Comparison of ENCODE assay signal across 13 mouse cellular contexts in the genomic region with DNA sequence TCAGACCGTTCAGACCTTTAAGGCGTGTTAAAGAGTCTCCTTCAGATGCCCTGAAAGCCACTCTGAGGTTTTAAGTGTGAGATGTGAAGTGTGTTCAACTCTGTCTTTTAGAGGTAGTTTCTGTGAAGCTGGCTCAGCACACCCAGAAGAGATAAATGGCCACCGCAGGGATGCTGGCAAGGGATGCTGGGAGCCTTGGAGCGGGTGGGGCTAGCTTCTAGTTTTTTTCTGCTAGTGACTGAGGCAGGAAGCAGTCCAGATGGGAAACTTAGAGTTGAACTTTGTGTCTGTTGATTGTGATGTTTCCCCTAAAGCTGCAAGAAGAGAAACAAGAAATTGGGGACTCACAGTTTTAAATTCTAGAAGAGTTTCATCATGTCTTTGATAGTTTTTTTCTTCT.
A peak's percentile ranks its signal among the peaks of the same experiment; 100 is the strongest.
DNase-seq lines count a peak whose midpoint lies in the region; ATAC-seq lines count a peak whose summit lies in the region.
"Had no signal": no experiment of that assay in that cellular context is flagged by ENCODE, and none has a peak within 500 bp of the region (broad histone marks: within the 10 kb centered on the region; RNA-seq: fewer than 3 reads in every experiment).

No protein-coding gene starts in this region.

- peaks cover 20% of the 10 kb centered on the region for H3K4me1 ChIP-seq in heart, embryonic 10.5 days
- peaks cover 16% of the 10 kb centered on the region for H3K4me1 ChIP-seq in lung, embryonic 16.5 days (replicated peaks; ENCODE audit: control insufficient read depth, insufficient read depth, low read length)
- H3K4me1 ChIP-seq in embryonic facial prominence, embryonic 15.5 days: peaks cover 18% of the 10 kb centered on the region

- no peaks in the 10 kb centered on the region for H3K9me3 ChIP-seq in heart, embryonic 10.5 days
- no peaks in the 10 kb centered on the region for H3K9me3 ChIP-seq in lung, embryonic 16.5 days (ENCODE audit: control insufficient read depth, low read length)
- H3K9me3 ChIP-seq in embryonic facial prominence, embryonic 15.5 days (replicated peaks): no peaks in the 10 kb centered on the region
- H3K9me3 ChIP-seq: kidney, embryonic 15.5 days; megakaryocyte, embryonic 14.5 days; neural tube, embryonic 12.5 days had no signal

- H3K27ac ChIP-seq in heart, embryonic 10.5 days: no peak overlapping the region
- 0 out of 2 replicates have a peak overlapping the region, but pooled peaks have one; percentile 22 for H3K27ac ChIP-seq in lung, embryonic 16.5 days (ENCODE audit: low read length)
- H3K27ac ChIP-seq in embryonic facial prominence, embryonic 15.5 days (replicated peaks): peak overlapping the region; percentile 24; the same call in 1 of the 2 replicates
- H3K27ac ChIP-seq: kidney, embryonic 15.5 days; neural tube, embryonic 12.5 days had no signal

- 51% methylated on average over 4 of the region's 4 CpGs for WGBS in heart, embryonic 10.5 days
- WGBS in lung, embryonic 16.5 days: 33% methylated on average over 4 of the region's 4 CpGs
- 46% methylated on average over 4 of the region's 4 CpGs for WGBS in embryonic facial prominence, embryonic 15.5 days

- H3K4me3 ChIP-seq in heart, embryonic 10.5 days: no peak overlapping the region
- no peak overlapping the region for H3K4me3 ChIP-seq in lung, embryonic 16.5 days (ENCODE audit: low read length)
- H3K4me3 ChIP-seq in embryonic facial prominence, embryonic 15.5 days (replicated peaks): no peak overlapping the region
- H3K4me3 ChIP-seq: neural tube, embryonic 12.5 days had no signal

- peak; percentile 56; the same call in 1 of the 2 replicates for ATAC-seq in lung, embryonic 16.5 days (ENCODE audit: low read depth)
- ATAC-seq in embryonic facial prominence, embryonic 15.5 days (ENCODE audit: insufficient number of reproducible peaks, low FRiP score, low TSS enrichment, low read depth): no peak

- peaks cover 4% of the 10 kb centered on the region; the same call in 1 of the 2 replicates for H3K27me3 ChIP-seq in heart, embryonic 10.5 days (ENCODE audit: insufficient read depth, poor library complexity, severe bottlenecking)
- H3K27me3 ChIP-seq in lung, embryonic 16.5 days (ENCODE audit: control insufficient read depth, insufficient read depth, low read depth, low read length): no peaks in the 10 kb centered on the region; the same call in 1 of the 2 replicates
- H3K27me3 ChIP-seq in embryonic facial prominence, embryonic 15.5 days: no peaks in the 10 kb centered on the region
- H3K27me3 ChIP-seq: kidney, embryonic 15.5 days; neural tube, embryonic 12.5 days had no signal

- H3K4me2 ChIP-seq in lung, embryonic 16.5 days (ENCODE audit: low read depth, low read length): no peak overlapping the region
- no peak overlapping the region for H3K4me2 ChIP-seq in embryonic facial prominence, embryonic 15.5 days (replicated peaks)

- no peak overlapping the region for H3K9ac ChIP-seq in lung, embryonic 16.5 days (ENCODE audit: low read length)
- H3K9ac ChIP-seq in embryonic facial prominence, embryonic 15.5 days: no peak overlapping the region
- H3K9ac ChIP-seq: neural tube, embryonic 12.5 days had no signal

- peak; percentile 45 for DNase-seq in embryo, embryonic 10.5 days (ENCODE audit: low spot score)
- DNase-seq in embryo, embryonic 10 days (ENCODE audit: low spot score): no peak
- DNase-seq in heart, adult 8-10 months (ENCODE audit: low spot score): peak; percentile 38
- DNase-seq in heart, embryonic 10.5 days (ENCODE audit: low spot score): no peak
- DNase-seq in lung, postnatal 25 days (ENCODE audit: low spot score): no peak
- no peak for DNase-seq in adipocyte (ENCODE audit: low spot score)
- DNase-seq: adrenal gland, postnatal 25 days; gastrocnemius, postnatal 10 days had no signal

- no peaks in the 10 kb centered on the region for H3K36me3 ChIP-seq in heart, embryonic 10.5 days
- no peaks in the 10 kb centered on the region for H3K36me3 ChIP-seq in lung, embryonic 16.5 days (ENCODE audit: control insufficient read depth, insufficient read depth, low read length)
- H3K36me3 ChIP-seq in embryonic facial prominence, embryonic 15.5 days: no peaks in the 10 kb centered on the region
- H3K36me3 ChIP-seq: kidney, embryonic 15.5 days; neural tube, embryonic 12.5 days had no signal

Comparison
In these comparisons a context has a peak if more than half of its experiments do, and no peak if none do; other contexts are left out.
1. DNase-seq: peak in embryo, embryonic 10.5 days (single experiment) and heart, adult 8-10 months (single experiment); none in embryo, embryonic 10 days (single experiment), heart, embryonic 10.5 days (single experiment), lung, postnatal 25 days (single experiment) and adipocyte (single experiment).